Mouse (Mus musculus) kidney, postnatal 10 days (tissue): ENCODE data around the gene Pan3.

ENCODE experiments used
- DNase-seq: peaks from one replicate; pipeline ENCODE4 v3.0.0; 2021; ENCODE audit warnings: mixed read lengths

Gene Pan3

DNA sequence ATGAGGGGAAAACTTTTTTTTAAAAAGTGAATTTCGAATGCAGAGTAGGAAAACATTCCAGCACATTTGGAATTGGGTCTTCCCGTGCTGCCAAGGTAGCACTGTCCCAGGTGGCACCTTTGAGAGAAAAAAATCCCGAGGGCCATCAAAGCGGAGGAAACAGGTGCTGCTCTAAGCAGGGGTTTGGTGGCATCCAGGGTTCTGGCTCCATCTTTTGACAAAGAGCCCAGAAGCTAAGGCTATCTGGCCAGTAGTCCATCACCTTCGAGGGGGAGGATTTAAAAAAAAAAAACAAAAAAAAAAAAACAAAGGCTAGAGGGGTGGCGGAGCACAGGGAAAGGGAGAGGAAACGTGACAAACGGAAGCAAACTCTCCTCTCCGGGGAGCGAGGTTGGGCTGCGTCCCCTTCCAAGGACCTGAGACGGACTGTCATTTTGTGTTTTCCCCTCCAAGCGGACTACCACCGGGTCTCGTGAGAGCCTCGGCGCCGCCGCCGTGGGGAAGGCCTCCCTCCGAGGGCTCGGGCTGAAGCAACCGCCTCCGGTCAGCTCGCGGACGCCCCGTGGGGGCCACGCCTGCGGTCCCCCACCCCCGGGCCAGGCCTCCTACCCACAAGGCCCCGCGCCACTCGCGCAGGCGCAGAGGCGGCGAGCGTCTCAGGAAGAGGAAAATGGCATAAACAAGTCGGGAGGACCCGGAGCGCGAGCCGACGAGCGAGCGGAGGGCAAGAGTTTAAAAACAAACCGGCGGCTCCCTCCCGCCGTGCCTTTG is at the start of gene Pan3:
TSS of gene Pan3 (plus strand) at position 627 of the 771 bp plus-strand sequence.
- peak; percentile 97 for DNase-seq

DNA sequence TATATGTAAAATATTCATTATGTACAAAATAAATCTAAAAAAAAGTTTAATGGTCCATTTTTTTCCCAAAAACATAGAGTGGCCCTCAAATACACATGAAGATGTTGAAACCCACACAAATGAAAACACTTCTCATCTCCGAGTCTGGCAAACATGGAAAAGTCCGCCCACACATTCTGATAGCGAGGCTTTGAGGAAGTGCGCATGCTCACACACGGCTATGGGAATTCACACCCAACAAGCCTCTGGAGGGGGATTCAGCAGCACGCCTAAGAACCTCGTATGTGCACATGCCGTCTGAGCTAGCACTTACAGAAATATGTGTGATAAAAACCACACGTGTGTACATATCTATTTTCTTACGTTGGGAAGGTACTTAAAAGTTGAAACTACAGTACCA is 48.6 kb upstream of the Pan3 start:
- DNase-seq = no peak

DNA sequence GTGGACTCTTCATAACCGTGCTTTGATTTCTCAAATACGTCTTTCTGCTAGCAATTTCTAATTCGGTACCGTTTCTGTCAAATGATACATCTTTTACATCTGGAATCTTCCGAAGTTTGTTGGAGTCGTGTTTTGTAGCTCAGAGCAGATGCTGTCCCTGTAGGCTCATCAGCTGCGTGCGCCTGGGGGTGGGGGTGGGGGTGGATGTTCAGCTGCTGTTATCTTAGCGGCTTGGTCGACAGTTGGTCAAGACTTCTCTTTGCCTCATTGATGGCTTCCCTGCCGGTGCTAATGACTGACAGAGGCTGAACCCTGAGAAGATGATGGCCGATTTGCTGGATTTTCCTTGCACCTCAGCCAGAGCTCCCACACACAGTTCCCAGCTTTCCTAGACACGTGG is 43.1 kb upstream of the Pan3 start:
- no peak for DNase-seq

DNA sequence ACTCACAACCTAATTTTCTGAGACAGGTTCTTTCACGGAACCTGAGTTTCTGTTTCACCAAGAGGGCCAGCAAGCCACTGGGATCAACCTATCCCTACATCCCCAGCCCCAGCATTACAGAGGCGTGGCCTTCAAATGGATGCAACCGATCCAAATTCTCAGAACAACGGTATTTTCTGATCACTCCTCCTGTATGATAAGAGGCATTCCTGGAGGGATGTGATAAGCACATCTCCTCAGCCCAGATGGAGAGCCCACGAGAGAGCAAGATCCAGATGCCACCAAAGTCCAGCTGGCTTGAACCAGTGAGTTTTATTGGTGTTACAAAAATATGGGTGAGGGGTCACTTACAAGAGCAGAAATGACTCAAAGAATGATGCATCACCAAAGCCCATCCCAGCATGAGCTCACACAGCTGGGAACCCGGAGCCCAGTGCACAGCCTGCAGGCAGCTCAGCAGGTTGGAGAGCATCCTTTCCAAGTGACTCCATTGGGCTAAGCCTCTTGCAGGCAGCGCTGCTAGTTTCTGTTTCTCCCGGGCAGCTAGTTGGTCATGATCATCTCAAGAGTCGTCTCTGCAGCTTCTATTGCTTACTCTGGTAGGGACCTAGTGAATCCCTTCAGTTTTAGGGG is 41.5 kb upstream of the Pan3 start:
- DNase-seq = no peak

DNA sequence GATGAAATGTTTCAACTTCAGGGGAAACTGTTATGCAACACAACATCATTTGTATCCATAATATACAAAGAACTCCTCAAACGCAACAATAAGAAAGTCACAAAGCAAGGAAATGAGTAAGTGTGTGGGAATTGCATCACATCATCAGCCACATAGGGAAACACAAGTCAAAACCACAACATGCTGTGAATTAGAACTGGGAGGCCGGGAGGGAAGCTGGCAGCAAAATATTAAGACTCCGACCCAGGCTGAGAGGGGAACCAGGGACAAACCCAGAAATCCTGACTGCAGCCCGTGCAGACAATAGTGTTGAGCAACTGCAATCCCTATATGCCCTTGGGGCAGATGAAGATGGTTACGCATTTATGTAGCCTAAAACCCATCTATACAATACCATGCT is 40.9 kb upstream of the Pan3 start:
- DNase-seq = no peak

DNA sequence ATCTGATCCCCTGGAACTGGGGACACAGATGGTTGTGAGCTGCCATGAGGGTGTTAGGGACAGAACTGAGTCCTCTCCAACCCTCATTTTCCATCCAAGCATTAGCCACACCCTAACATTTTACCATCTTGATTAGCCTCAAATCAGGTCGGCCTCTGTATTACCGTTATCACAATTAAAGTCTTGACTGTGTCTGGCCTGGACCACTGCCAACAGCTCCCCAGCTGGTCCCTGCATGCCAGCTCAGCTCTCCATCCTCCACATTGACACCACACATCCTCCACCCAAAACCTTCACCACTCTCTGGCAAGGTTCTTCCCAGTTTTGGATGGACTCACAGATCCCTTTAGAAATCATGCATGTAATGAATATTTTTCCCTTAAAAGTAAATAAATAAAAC is 39.2 kb upstream of the Pan3 start:
- DNase-seq = no peak

DNA sequence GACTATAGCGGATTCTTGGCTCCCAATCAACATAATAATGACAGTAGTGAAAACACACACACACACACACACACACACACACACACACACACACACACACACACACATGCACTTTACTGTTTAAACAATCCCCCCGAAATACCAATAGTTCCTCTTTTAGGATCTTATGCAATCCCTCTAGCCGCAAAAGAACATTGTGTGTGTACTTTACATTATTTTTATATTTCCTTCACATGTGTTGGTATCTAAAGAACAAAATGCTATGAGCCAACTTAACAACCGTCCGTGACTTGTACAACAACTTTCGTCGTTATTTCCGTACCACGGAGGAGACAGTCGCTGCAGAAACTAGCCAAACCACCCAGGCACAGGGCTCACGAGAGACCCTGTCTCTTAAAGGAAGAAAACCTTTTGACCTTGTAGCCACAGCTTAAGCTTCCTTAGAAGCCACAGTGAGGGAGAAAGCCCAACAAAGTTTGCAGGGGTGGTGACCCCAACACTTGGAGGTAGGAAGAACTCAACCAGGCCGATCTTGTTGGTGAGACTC is 37.2 kb upstream of the Pan3 start:
- no peak for DNase-seq

DNA sequence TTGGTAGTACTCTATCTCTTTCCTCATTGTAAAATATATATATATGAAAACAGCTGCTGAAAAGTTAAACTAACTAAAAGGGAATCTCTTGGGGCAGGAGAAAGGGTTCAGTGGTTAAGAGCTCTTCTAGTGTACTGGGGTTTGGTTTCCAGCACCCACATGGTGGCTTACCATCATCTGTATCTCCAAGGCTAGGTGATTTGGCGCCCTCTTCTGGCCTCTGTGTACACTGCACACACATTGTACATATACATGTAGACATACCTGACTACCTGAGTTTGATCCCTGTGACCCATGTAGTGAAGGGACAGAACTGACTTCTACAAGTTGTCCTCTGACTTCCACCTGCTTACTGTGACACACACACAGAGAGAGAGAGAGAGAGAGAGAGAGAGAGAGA is 34.9 kb upstream of the Pan3 start:
- DNase-seq = no peak

DNA sequence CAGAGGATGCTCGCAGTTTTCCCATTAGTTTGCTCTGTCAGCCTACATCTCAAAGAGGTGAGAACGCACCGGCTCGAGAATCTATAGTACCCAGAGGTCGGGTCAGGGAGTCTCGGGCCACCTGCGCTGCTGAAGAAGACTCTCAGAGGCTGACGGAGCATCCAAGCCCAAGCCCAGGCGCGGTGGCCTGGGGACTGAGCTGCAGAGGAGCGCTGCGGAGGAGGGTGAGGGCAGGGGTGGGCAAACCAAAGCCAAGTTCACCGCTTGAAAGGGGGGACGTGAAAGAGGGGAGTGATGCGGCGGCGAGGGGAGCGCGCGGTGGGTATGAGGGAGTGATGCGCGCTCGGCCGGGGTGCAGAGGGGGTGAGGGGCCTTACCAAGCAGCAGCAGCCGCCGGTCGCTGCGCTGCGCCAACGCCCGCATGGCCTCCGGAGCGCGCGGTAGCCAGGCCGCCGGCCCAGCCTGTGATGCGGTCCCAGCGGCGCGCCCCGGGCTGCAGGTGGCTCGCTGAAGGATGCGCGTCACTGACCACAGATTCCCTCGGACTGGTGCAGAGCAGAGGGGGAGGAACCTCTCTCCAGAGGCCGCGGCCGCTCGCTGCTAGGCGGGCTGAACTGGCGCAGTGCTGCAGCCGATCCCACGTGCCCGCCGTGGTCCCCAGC is 30.0 kb upstream of the Pan3 start, which contains the start of gene Flt3:
TSS of gene Flt3 (minus strand) at position 647 of the 662 bp plus-strand sequence.
- DNase-seq = peak; percentile 58

DNA sequence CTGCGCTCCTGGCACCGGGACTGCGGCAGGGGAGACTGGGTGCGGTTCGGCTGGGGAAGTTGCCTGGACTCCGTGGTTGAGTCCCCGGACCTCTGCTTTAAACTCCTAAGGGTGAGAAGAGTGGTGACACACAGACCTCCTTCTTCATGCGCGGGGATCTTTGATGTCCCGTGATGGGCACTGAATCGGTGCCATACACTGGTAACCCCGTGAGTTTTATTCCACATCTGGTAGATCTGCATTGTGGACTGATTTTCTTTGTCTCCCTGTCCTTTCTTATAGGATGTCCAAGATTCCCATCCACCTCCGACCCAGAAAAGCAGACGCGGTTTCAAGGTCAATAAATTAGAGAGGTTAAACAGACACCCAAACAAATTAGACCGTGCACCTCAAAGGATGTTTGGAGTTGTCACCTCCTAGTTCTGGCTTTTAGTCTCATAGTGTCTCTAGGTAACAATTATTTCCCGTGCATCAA is 29.4 kb upstream of the Pan3 start:
- no peak for DNase-seq

DNA sequence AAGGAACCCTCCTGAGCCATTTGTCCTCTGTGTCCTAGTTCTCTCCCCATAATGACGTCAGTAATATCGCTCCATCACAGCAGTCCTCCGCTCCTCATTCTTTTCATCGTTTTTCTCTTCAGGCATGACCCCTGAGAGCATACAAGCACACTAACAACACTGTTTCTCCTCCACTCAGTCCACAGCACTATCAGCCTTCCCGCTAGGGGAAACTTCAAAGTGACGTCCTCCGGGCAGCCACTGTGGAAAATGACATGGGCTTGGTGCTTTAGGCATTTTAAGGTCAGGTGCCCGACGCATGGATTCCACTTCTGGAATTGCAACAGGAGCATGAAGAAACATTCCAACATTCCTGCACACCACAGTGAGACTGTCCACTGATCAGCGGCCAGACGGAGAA is 28.9 kb upstream of the Pan3 start:
- no peak for DNase-seq

DNA sequence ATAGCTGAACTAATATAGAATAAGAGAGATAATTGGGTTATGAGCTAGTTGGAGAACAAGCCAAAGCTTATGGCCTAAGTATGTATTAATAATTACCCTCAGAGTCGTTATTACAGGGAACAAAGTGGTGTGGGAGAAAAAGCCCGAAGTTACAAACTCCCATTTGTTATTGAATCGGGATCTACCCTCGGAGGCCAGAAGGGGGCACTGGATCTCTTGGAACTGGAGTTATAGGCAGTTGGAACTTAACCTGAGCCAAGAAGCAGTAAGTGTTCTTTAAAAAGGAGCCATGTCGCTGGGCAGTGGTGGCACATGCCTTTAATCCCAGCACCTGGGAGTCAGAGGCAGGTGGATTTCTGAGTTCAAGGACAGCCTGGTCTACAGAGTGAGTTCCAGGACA is 27.5 kb upstream of the Pan3 start:
- DNase-seq = peak; percentile 74

DNA sequence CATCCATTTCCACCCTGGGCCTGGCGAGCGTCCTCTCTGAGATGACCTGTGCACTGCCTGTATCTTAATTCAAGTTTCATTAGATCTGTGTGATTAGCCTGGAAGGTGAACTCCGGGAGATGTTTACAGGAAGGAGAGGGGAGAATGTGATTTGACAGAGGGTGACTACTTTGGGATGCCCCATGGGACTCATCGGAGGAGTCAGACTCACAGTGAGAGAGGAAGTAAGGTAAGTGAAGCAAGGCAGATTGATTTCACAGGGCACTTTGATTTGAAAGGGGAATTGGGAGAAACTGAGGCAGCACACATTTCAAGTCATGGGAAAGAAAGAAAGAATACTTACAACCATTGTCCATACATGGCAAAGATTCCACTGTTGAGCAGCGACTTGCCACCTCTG is 23.8 kb upstream of the Pan3 start:
- DNase-seq = no peak

DNA sequence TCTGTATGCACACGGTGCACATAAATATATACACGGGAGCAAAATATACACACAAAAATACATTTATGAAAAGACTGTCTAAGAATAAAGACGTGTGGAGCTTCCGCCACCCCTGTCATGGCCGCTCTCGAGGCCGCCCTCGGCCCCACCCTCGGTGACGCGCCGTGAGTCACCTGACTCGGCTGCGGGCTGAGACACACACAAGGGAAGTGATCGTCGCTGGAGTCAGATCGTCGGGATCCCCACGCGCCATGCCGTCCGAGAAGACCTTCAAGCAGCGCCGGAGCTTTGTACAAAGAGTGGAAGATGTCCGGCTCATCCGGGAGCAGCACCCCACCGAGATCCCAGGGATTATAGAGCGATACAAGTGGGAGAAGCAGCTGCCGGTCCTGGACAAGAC is 21.2 kb upstream of the Pan3 start:
- peak; percentile 23 for DNase-seq

DNA sequence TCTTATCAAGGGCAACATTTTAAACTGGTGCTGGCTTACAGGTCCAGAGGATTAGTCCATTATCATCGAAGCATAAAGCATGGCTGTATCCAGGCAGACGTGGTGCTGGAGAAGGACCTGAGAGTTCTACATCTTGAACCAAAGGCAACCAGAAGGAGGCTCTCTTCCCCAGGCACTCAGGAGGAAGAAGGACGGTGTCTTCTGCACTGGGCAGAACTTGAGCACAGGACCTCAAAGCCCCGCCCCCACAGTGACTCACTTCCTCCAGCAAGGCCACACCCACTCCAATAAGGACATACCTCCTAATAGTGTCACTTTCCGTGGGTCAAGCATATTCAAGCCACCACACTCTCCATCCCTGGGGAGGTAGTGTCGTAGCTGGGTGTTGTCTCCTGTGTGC is 19.4 kb upstream of the Pan3 start:
- no peak for DNase-seq

DNA sequence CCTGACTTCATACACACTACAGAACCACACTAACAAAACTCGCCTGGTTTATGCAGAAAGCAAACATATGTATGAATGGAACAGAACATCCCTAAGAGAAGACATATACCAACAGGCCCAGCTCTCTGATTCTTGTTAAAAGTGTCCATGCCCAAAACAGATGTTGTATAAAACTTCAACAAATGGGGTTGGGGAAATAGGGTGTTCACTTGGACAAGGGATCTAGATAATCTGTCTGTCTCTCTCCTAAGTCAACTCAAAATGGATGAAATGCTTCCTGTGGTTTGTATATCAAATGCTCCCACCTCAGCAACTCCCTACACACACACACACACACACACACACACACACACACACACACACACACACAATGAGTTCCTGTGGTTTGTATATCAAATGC is 12.0 kb upstream of the Pan3 start:
- DNase-seq = no peak

DNA sequence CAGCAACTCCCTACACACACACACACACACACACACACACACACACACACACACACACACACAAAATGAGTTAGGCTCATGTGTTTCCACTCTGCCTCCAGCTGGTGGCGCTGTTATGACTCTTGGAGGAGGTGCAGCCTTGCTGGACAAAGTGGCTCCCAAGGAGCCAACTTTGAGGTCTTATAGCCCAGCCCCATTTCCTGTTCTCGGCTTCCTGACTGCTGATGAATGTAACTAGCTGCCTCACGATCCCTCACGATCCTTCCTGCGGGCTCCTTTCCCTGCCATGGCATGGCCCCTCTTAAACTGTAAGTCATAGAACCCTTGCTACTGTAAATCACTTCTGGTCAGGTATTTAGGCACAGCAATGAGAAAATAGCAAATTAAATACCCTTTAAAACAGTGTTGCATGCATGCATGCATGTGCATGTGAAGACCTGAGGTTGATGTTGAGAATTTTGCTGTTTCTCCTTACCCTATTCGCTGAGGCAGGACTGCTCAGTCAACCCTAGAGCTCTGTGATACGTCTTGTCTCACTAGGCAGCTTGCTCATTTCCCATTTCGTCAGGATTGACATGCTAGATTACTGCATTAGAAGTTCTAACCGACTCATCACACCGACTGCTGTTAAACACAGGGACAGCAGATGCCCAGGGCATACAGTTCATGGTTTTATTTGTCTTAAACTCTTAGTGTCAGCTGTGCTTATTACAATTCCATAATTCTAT is 11.4 kb upstream of the Pan3 start:
- DNase-seq = peak; percentile 66

DNA sequence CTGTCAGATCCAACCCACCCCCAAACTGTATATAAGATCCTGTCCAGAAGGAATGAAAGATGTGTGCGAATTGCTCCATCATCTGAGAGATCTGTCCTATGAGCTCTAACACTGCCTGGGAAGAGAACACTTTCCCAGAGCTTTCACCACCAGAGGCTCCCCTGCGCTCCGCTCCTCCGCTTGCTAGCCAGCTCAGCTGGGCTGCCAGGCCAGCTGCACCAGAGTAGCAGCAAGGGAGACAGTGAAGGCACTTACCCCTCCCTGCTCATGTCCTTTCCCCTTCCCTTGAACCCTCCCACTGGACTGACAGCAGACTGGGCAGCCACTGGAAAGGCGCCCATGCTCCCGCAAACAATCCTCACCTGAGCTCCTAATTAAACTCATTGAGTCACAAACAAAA is 6.3 kb upstream of the Pan3 start:
- DNase-seq = peak; percentile 34

DNA sequence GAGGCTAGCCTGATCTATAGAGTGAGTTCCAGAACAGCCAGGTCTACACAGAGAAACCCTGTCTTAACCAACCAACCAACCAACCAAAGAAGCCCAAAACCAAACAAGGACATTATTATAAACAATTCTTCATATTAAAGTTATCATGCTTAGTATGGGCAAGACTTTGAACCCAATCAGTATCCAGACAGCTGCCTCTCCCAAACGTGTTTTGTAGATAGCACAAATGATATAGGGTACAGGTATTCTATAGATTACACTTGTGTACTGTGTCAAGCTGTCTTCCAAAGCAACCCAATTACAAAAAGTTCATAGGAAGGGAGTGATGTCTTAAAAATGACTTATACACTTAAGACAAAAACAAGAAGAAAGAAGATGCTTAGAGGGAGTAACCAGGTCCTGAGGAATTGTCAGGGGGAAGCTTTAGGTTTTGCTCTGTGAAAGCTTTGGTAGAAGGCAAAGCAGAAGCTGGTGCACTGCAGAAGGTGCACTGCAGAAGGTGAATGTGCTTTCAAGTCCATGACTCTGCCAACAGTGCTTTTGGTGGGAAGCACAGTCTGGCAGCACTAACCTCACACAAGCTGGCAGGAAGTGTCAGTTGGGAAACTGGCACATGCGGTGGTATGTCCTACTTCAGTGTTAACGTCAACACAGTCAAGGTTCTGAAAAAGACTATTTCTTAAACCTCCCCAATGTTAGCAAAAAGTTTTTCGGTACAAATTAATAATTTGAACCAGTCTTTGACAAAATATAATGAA is 3.7 kb upstream of the Pan3 start:
- DNase-seq = no peak

DNA sequence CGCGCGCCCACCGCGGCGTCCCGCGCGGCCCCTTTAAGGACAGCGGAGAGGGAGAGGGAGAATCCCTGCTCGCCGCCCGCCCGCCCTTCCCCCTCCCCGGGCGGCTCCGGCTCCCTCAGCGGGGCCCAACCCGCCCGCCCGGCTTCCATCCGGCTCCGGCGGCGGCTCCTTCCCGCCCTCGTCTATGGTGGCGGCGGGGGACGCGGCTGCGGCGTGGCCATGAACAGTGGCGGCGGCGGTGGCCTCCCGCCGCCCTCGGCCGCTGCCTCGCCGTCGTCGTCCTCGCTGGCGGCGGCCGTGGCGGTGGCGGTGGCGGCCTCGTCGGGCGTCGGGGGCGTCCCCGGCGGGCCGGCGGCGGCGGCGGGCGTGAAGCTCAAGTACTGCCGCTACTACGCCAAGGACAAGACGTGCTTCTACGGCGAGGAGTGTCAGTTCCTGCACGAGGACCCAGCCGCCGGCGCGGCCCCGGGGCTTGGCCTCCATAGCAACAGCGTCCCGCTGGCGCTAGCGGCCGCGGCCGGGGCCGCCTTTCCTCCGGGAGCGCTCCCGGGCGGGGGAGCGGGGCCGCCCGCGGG is 487 bp downstream of the Pan3 start:
- DNase-seq = peak; percentile 68

DNA sequence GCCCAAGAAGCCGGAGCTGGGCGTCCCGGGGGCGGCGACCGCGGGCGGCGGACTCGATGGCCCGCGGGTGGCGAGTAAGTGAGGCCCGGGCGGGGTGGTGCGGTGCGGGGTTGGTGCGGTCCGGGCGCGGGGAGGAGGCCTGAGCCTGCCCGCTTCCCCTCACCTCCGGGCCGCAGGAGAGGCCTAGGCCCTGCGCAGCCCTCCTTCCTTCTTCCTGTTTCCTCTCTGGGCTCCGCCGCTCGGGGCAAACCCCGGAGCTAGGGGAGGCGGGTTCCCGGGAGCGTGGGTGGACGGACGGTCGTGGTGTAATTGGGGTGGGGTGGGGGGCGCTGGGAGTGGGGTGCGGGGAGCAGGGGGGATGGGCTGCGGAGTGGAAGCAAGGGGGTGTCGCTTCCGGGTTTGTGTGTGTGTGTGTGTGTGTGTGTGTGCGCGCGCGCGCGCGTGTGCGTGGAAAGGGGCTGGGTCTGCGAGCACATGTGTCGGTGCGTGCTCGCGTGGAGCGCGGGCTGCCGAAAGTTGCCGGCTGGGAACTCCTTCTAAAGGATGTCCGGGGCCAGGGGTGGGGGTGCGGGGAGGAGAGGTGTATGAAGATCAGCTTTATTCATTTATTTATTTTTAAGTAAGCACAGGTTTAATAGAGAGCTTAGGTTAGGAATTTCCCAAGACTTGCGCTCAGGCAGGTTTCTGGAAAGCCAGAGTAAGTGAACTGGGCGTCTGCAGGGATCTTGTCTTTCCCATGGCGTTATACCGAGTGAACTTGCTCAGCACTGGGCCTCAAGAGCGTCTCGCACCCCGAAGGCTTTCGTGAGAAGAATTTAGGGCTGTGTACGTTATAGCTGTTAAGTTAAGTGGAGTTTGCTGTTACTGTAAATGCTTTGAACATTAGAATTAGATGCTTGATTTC is 1.2 kb downstream of the Pan3 start:
- DNase-seq = peak; percentile 82
